Mouse (Mus musculus) heart, postnatal 36 days (tissue): ENCODE data around the gene Oma1. TPM values are rescaled to one million over a fixed set of nuclear protein-coding genes. Genes with fewer than 3 reads are reported as not detected.

Source experiments
- DNase-seq, 2 experiments: peaks; one replicate each; pipeline ENCODE4 v3.0.0; 2021 to 2022
- intact Hi-C: fragments of 180-260 bp; cut with DNase I; formaldehyde crosslinking; loops from one replicate; pipeline ENCODE4 v1.15.1; 2025
- total RNA-seq, 2 experiments: library from RNA; stranded (reverse); gene quantifications; 2 replicates each; pipeline ENCODE4 v1.2.3; 2021

Oma1 gene
- total RNA-seq, 2 experiments from 2014 or later: 27.9 to 36.5 TPM

GRCm38 (mm10) chr4:103349219-103349618 is 35.6 kb downstream of the Oma1 start:
- DNase-seq: no peak

DNA sequence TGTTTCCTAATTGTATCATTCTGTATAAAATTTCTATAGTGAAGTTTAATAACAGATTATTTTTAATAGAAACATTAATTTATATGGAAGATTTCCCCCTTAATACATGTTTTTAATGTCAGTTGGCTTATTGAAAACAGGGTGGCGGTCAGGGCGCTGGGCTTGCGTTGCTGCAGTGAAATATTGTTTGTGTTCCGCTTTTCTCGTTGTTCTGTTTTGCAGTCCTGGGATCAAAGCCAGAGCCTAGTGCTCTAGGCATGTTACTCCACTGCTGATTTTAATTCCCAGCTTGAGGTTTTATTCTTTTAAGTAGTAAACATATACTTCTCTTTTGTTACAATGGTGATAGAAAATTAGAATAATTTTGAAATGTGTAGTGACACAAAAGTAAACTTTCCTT is 39.3 kb downstream of the Oma1 start:
- intact Hi-C loops: no loop called here
- no peak for DNase-seq

More at GRCm38 (mm10) chr4:103349219-103349618, 35.6 kb downstream of the Oma1 start:
- intact Hi-C loops: loop anchor here (10.0 kb wide), 1 partner anchor 134 kb away; the partner anchor contains the start of gene Slc35d1

DNA sequence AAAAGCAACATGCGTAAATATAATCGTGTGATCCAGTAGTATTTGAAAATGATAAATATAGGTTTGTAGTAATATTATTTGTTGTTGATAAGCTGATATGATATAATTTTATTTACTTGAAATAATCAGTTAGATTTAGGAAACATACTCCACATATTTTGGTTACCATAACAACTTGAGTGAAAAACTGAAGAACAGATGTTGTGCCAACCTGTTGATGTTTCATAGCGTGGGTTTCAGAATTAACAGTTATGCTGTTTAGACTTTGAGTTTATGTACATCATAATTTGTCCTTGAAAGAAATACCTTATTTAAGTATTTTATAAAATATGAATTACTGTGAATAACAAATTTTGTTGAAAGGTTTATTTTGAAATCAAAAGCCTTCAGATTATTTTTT is 43.8 kb downstream of the Oma1 start:
- intact Hi-C loops: no loop called here
- DNase-seq: no peak

DNA sequence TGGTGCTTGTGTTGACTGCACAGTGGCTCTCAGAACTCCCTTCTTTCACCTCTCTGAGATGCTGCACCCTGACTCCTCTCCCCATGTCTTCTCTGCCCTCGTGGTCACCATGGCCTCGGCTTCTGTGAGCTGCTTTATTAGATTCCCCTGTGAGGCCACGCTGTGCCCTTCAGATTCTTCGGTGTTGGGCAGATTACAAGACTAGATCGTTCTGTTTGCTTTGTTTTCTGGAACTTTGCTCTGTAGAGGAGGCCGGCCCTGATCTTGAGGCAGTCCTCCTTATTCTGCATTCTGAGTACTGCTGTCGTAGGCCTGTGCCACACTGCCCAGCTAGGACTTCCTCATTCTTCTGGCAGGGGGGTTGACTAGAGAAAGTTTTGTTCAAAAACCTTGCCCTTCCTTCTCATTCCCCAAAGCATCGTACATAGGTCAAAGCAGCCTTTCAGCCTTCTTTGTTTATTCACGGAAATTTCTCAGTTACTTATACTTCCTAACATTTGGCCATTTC is 45.4 kb downstream of the Oma1 start:
- intact Hi-C loops: no loop called here

GRCm38 (mm10) chr4:103382171-103382570 is 68.6 kb downstream of the Oma1 start:
- DNase-seq: no peak

More for the DNA sequence above, 45.4 kb downstream of the Oma1 start:
- DNase-seq: no peak

DNA sequence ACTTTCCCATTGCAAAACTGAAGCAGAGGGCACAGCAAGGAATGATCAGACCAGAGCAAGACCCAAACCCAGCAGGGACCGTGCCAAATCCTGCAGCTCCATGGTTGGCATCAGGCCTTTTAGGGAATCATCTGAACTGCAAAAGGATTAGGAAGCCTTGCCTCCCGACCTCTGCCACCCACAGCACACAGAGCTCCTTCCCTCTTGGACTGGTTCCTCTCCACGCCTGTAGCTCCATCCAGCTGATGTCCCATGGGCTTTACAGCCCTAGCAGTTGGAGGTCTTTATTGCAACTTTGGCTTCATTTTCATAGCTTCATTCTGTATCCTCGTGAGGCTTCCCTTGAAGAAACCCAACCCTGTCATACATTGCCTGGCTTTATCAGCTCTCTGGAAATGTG is 71.4 kb downstream of the Oma1 start:
- intact Hi-C loops: no loop called here
- DNase-seq: no peak

More at GRCm38 (mm10) chr4:103382171-103382570, 68.6 kb downstream of the Oma1 start:
- intact Hi-C loops: no loop called here

GRCm38 (mm10) chr4:103385835-103386787 is 72.5 kb downstream of the Oma1 start:
- no peak for DNase-seq
- intact Hi-C loops: no loop called here

GRCm38 (mm10) chr4:103387292-103387691 is 73.7 kb downstream of the Oma1 start:
- intact Hi-C loops: no loop called here
- DNase-seq: no peak

DNA sequence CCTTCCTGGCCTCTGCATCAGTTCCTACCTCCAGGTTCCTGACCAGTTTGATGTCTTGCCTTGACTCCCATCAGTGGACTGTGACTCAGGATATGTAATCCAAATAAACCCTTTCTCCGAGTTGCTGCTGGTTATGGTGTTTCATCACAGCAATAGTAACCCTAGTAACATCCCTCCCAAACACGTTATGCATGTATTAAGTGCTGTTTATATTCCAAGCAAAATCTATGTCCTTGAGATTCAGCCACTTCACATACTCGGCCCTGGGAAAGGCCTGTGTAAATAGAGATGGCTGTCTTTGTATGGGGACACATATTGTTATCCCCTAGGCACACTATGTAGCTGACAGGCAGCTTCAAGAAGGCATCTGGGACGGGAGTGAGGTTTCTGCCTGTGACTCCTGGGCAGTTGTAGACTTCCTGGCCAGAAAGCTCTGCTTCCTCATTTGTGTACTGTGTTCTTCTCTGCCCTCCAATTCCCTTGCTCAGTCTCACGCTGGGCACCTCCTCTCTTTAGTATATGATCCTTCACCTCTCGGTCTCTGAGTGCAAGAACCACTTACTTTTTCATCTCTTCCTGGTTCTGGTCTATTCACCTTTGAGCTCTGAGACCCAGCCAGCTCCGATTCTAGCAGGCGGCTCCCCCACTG is 75.0 kb downstream of the Oma1 start:
- intact Hi-C loops: no loop called here

DNA sequence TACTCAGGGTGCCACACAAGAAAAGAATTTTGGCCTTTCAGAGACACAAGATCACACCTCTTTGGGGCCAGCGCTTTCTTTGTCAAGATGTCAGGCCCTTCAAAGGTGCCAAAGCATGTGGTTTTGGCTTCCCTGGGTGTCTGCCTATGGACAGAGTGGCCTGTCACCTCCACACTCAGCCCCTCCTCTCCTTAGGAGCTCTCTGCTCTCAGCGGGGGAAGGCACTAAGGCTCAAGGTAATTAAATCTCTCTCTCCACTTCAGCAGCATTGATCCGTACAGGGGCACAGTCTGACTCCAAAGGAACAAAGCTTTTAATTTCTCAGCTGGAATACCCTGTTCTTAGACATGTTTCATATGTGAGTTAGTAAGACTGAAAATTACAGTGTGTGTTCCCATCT is 76.0 kb downstream of the Oma1 start:
- intact Hi-C loops: no loop called here
- DNase-seq: no peak

More for the DNA sequence above, 75.0 kb downstream of the Oma1 start:
- DNase-seq: no peak

GRCm38 (mm10) chr4:103390499-103390898 is 76.9 kb downstream of the Oma1 start:
- no peak for DNase-seq
- intact Hi-C loops: no loop called here

- intact Hi-C loops: no loop called here
- DNase-seq: no peak
Observed at GRCm38 (mm10) chr4:103395066-103395465, 81.5 kb downstream of the Oma1 start.

DNA sequence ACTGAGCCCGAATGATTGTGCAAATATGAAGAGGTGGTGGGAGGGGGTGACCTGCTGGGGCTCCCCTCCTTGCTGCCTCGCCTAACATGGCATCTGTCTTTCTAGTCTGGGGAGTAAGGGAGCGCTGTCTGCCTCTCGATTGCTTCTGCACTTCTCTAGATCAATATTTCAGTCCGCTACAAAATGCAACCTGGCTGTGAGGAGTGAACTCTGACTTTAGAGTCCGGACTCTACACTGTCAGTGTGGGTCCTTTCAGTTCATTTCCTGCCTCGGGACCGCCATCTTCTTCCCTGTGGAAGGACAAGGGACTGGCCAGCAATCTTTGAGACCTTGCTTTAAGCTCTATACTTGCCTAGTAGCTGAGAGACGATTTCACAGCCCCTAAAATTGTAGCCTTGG is 82.3 kb downstream of the Oma1 start:
- intact Hi-C loops: no loop called here
- DNase-seq: no peak

- no peak for DNase-seq
- intact Hi-C loops: no loop called here
Observed at GRCm38 (mm10) chr4:103396876-103397275, 83.3 kb downstream of the Oma1 start.

GRCm38 (mm10) chr4:103402581-103402980 is 89.0 kb downstream of the Oma1 start:
- intact Hi-C loops: no loop called here
- no peak for DNase-seq

DNA sequence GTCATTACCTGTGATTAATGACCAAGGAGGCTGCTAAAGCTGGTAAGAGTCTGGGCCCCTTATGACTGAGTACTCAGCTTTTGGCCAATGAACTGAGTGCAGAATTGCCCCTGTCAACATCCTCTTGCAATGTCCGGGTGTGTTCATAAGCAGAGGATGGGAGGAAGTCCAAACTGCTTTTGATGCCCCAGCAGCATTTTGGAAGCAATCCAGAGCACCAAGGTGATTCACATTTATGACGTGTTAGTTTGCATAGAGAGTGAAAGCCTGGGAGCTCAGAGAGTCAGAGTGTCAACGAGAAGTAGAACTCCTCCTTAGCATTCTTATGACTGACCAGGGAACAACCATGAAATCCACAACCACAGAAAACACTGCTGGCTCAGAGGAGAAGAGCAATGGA is 91.7 kb downstream of the Oma1 start:
- intact Hi-C loops: no loop called here
- DNase-seq: no peak

DNA sequence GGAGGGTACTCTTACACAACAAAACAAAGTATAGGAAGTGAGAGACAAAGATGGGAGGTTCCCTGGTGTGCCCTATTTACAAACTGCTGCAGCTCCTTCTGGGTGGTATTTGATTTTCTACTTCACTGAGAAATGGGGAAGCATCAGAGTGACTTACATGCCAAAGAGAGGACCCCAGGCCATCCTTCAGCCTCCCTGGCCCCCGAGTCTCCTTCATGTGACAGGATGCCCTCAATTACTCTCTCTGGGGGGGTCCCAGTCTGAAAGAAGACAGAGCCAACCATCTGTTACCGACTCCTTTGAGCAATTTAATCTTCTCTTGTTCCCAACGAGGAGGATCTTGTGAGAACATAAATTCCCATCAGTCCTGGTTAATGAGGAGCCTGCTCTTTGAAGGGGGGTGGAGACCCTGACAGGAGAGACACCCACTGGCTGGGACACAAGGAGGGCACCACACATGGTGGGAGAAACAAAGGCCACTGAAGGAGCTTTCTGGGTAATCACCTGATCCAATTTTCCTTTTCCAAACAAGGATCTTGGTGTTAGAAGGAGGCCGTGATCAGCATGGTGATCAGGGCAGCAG is 96.7 kb downstream of the Oma1 start:
- DNase-seq: no peak
- intact Hi-C loops: no loop called here
